Mouse (Mus musculus) liver, embryonic 13.5 days (tissue): ENCODE data around the gene Arhgap33. TPM values are rescaled to one million over a fixed set of nuclear protein-coding genes. Genes with fewer than 3 reads are reported as not detected.
A peak's percentile ranks its signal among the peaks of the same experiment; 100 is the strongest.

Source experiments
- ATAC-seq: fragments of 200-750 bp; cut with Nextera tagmentation; 2 replicates; pipeline ENCODE4 v1.8.0; 2017; ENCODE audit warnings: low read depth, mild to moderate bottlenecking, moderate number of reproducible peaks, moderate library complexity
- DNase-seq: peaks from one replicate; pipeline ENCODE4 v3.0.0; 2022
- H3K27ac ChIP-seq: fragments of 300-500 bp; sonication (generic); 2 replicates; pipeline ENCODE4 v1.5.1; 2015; ENCODE audit warnings: moderate library complexity, mild to moderate bottlenecking, inconsistent platforms
- H3K27me3 ChIP-seq: fragments of 300-500 bp; sonication (generic); 2 replicates; pipeline ENCODE4 v1.6.1; 2015; ENCODE audit warnings: mild to moderate bottlenecking, inconsistent platforms
- H3K36me3 ChIP-seq: fragments of 300-500 bp; sonication (generic); 2 replicates; pipeline ENCODE4 v1.6.1; 2015; ENCODE audit warnings: mild to moderate bottlenecking, inconsistent platforms
- H3K4me1 ChIP-seq: fragments of 300-500 bp; sonication (generic); replicated peaks from 2 replicates; pipeline ENCODE4 v1.6.1; 2015; ENCODE audit warnings: inconsistent platforms
- H3K4me2 ChIP-seq: fragments of 300-500 bp; sonication (generic); 2 replicates; pipeline ENCODE4 v1.6.1; 2015; ENCODE audit warnings: inconsistent platforms, mild to moderate bottlenecking, moderate library complexity
- H3K4me3 ChIP-seq: fragments of 300-500 bp; sonication (generic); replicated peaks from 2 replicates; pipeline ENCODE4 v1.5.1; 2015; ENCODE audit warnings: mild to moderate bottlenecking, inconsistent platforms
- H3K9ac ChIP-seq: fragments of 300-500 bp; sonication (generic); 2 replicates; pipeline ENCODE4 v1.6.1; 2015; ENCODE audit warnings: mild to moderate bottlenecking, inconsistent platforms
- H3K9me3 ChIP-seq: fragments of 300-500 bp; sonication (generic); replicated peaks from 2 replicates; pipeline ENCODE4 v1.6.1; 2016; ENCODE audit warnings: inconsistent platforms
- WGBS: fragments of 180-500 bp; shearing (Covaris S2); methylation state at CpG from one replicate; pipeline ENCODE4 v1.1.7; 2015; ENCODE audit not compliant: insufficient replicate concordance; 5-methylcytosine and 5-hydroxymethylcytosine counted together
- polyA plus RNA-seq: library from polyadenylated mRNA; unstranded; fragments of >200 nt; fragmentation: Nextera tagmentation; extraction: Ambion mirVana; gene quantifications from 2 replicates; pipeline ENCODE4 v1.2.1, GENCODE M21; 2015

The Arhgap33 gene
- polyA plus RNA-seq, 1 experiment from 2014 or later: 2.0 TPM

GRCm38 (mm10) chr7:30562526-30563116 is 27.8 kb upstream of the Arhgap33 start:
- Histone ChIP-seq H3K9ac (peak overlapping the region; percentile 81), H3K4me1 (peaks cover 48% of the 10 kb centered on the region), H3K27me3 (no peaks in the 10 kb centered on the region), H3K27ac (peak overlapping the region; percentile 84), H3K9me3 (no peaks in the 10 kb centered on the region), H3K36me3 (peaks cover 36% of the 10 kb centered on the region), H3K4me3 (peak overlapping the region; percentile 83), H3K4me2 (peak overlapping the region; percentile 89)
- under 1% methylated on average over 27 of the region's 27 CpGs for WGBS
- ATAC-seq (peak; percentile 8; the same call in 1 of the 2 replicates), DNase-seq (no peak)

GRCm38 (mm10) chr7:30560296-30560695 is 25.4 kb upstream of the Arhgap33 start:
- Histone ChIP-seq H3K9me3 (no peaks in the 10 kb centered on the region), H3K27ac (peak overlapping the region; percentile 86), H3K4me2 (peak overlapping the region; percentile 73), H3K4me3 (peak overlapping the region; percentile 67; the same call in 1 of the 2 replicates), H3K9ac (peak overlapping the region; percentile 66), H3K27me3 (no peaks in the 10 kb centered on the region), H3K4me1 (peaks cover 50% of the 10 kb centered on the region), H3K36me3 (peaks cover 37% of the 10 kb centered on the region)
- ATAC-seq (no peak), DNase-seq (no peak)
- WGBS: 68% methylated on average over 2 of the region's 2 CpGs

DNA sequence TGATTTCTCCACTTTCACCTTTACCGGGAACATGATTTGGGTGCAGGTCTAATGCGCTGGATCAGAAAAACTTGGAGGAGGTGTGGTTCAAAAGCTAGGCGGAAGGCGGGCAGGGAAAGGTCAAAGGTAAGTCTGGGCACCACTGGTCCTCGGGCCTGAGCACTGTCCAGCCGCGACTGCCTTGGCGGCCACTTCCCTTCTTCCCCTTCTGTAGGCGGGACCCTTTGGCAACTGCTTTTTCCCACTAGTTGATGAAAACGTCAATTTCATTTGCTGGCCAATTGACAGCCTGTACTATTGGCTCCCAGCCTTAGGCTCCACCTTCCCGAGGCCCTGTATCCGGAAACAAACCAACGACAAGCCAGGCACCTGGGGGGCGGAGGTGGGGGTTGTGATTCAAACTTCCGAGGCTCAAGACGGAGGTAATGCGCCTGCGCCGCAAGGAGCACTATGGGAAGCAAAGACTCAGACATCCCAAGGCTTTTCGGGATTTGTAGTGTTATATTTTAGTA is 24.6 kb upstream of the Arhgap33 start, which contains the start of gene Lin37:
TSS of gene Lin37 (minus strand) at position 396 of the 512 bp plus-strand sequence.
- Histone ChIP-seq H3K36me3 (peaks cover 38% of the 10 kb centered on the region), H3K9me3 (no peaks in the 10 kb centered on the region), H3K27me3 (no peaks in the 10 kb centered on the region), H3K27ac (peak within 1 kb of the TSS; percentile 86), H3K4me1 (peaks cover 51% of the 10 kb centered on the region), H3K4me2 (peak within 1 kb of the TSS; percentile 73), H3K9ac (peak within 1 kb of the TSS; percentile 74), H3K4me3 (peak within 1 kb of the TSS; percentile 67)
- under 1% methylated on average over 20 of the region's 20 CpGs for WGBS
- ATAC-seq: peak; percentile 80
- DNase-seq: peak; percentile 92

DNA sequence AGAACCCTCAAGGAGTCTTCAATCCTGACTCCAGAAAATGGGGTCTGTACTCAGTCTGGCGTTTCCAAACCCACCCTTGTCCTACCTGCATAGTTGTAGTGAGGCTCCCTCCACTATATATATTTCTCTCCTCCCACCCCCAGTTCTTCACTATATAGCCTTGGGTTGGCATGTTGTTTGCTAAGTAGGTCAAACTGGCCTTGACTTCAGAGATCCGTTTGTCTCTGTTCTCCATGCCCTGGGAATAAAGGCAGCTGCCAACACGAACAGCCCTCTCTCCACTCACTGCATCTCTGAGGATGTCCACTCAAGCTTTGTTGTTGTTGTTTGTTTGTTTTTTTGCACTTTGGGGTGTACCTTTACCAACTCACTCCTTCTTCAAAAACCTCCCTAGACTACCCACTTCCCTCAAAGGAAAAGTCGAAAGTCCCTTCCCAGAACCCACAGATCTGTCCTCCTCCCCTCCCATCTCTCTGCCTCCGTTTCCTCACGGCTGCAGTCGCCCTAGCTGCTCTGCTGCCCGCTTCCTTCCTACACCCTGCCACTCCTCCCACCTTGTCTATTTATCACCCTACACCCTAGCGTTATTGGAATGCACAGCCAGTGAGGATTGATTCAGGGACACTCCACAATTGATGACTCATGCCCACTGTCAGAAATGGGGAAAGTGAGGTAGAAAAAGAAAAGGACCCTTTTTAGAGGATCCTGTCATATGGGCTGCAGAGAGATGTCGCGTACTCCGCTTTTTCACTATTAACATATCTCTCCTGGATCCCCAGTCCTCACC is 24.0 kb upstream of the Arhgap33 start:
- Histone ChIP-seq H3K9me3 (no peaks in the 10 kb centered on the region), H3K4me1 (peaks cover 51% of the 10 kb centered on the region), H3K27ac (peak overlapping the region; percentile 86), H3K27me3 (no peaks in the 10 kb centered on the region), H3K9ac (peak overlapping the region; percentile 74), H3K4me3 (peak overlapping the region; percentile 67), H3K4me2 (peak overlapping the region; percentile 73), H3K36me3 (peaks cover 44% of the 10 kb centered on the region)
- 8% methylated on average over 12 of the region's 12 CpGs for WGBS
- DNase-seq (peak; percentile 38), ATAC-seq (peak; percentile 44)

DNA sequence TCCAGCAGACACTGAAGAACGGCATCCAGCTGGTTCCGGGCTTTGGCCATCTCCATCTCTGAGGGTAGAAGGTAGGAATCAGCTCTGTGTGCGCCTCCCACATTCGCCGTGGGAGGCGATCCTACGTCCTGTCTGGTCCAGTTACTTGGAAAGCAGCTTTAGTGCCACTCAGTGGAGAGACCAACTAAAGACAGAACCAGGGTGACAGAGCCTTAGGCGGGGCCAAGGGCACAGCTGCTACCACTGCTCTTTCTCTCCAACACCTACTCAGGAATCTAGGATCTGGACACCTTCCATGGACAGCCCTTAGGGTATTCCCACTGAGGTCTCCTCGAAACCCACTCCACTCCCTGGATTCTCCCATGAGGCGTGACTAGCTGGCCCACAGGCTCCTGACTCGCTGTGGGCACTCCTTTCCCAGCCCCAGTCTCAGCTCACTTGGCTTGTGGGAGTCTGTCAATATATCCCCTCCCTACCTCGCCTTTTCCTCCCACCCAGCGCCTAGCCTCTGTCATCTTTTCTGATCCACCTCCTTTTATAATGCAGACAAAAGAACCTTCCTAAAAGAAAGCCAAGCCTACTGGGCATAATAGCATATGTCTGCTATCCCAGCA is 23.1 kb upstream of the Arhgap33 start:
- 87% methylated on average over 13 of the region's 13 CpGs for WGBS
- Histone ChIP-seq H3K27ac (peak overlapping the region; percentile 86), H3K36me3 (peaks cover 44% of the 10 kb centered on the region), H3K9ac (peak overlapping the region; percentile 74), H3K4me1 (peaks cover 56% of the 10 kb centered on the region), H3K9me3 (no peaks in the 10 kb centered on the region), H3K4me3 (peak overlapping the region; percentile 67), H3K4me2 (peak overlapping the region; percentile 73), H3K27me3 (no peaks in the 10 kb centered on the region)
- DNase-seq (no peak), ATAC-seq (no peak)

DNA sequence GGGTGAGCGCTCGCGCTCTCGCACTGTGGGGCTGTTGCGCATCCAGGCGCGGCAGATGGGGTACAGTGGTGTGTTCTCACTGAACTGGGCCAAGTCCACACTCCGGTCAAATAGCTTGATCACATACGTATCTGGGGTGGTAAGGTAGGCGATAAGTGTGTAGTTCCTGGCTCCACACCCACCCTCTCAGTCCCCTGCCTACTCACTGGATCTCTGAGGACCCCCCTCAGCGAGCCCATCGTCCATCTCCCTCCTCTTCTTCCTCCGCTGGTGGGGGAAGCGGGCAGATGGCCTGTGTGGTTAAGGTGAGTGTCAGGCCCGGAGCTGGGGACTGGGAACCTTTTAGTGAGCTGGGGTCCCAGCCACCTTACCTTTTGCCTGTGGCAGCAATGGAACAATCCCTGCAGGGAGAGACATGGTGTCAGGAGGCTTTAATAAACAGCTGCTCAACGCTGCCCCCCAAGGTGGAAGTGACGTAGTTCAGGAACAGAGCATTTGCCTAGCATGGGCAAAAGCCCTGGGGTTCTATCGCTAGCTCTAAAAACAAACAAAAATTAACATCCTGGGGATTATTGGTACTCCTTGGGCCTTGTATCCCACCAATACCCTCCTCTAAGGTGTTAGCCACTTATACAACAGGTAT is 22.2 kb upstream of the Arhgap33 start:
- Histone ChIP-seq H3K4me2 (0 out of 2 replicates have a peak overlapping the region, but pooled peaks have one; percentile 73), H3K4me1 (peaks cover 56% of the 10 kb centered on the region), H3K9ac (no peak overlapping the region), H3K27ac (no peak overlapping the region), H3K4me3 (no peak overlapping the region), H3K36me3 (peaks cover 44% of the 10 kb centered on the region), H3K27me3 (no peaks in the 10 kb centered on the region), H3K9me3 (no peaks in the 10 kb centered on the region)
- ATAC-seq (no peak), DNase-seq (no peak)
- 89% methylated on average over 18 of the region's 18 CpGs for WGBS

GRCm38 (mm10) chr7:30553810-30554584 is 19.1 kb upstream of the Arhgap33 start:
- Histone ChIP-seq H3K36me3 (peaks cover 41% of the 10 kb centered on the region), H3K9ac (peak overlapping the region; percentile 91), H3K4me2 (peak overlapping the region; percentile 92), H3K9me3 (no peaks in the 10 kb centered on the region), H3K27ac (no peak overlapping the region), H3K4me3 (peak overlapping the region; percentile 71), H3K27me3 (no peaks in the 10 kb centered on the region), H3K4me1 (peaks cover 47% of the 10 kb centered on the region)
- ATAC-seq: no peak
- DNase-seq: no peak
- WGBS: 81% methylated on average over 22 of the region's 22 CpGs

DNA sequence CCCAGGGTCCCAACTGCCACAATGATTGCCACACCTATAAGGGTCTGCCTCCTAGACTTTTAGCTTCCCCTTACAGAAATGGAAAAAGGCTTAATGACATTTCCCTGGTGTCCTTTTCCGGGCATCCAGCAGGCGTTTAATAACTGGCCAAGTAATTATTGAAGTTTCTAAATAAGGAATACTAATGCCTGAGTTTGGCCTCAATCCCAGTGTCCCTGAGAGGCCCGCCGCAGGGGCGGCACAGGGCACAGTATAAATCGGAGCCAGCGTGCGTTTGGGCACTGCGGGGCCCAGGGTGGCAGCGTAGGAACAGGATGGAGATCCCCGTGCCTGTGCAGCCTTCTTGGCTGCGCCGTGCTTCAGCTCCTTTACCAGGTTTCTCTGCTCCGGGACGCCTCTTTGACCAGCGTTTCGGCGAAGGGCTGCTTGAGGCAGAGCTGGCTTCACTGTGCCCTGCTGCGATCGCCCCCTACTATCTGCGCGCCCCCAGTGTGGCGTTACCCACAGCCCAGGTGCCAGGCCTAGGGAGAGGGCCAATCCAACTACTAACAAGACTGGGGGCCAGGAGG is 18.2 kb upstream of the Arhgap33 start:
- Histone ChIP-seq H3K4me1 (peaks cover 38% of the 10 kb centered on the region), H3K9ac (peak overlapping the region; percentile 91), H3K9me3 (no peaks in the 10 kb centered on the region), H3K27me3 (no peaks in the 10 kb centered on the region), H3K4me2 (peak overlapping the region; percentile 92), H3K27ac (peak overlapping the region; percentile 95), H3K4me3 (peak overlapping the region; percentile 71), H3K36me3 (peaks cover 43% of the 10 kb centered on the region)
- 7% methylated on average over 23 of the region's 23 CpGs for WGBS
- DNase-seq (peak; percentile 18), ATAC-seq (no peak)

DNA sequence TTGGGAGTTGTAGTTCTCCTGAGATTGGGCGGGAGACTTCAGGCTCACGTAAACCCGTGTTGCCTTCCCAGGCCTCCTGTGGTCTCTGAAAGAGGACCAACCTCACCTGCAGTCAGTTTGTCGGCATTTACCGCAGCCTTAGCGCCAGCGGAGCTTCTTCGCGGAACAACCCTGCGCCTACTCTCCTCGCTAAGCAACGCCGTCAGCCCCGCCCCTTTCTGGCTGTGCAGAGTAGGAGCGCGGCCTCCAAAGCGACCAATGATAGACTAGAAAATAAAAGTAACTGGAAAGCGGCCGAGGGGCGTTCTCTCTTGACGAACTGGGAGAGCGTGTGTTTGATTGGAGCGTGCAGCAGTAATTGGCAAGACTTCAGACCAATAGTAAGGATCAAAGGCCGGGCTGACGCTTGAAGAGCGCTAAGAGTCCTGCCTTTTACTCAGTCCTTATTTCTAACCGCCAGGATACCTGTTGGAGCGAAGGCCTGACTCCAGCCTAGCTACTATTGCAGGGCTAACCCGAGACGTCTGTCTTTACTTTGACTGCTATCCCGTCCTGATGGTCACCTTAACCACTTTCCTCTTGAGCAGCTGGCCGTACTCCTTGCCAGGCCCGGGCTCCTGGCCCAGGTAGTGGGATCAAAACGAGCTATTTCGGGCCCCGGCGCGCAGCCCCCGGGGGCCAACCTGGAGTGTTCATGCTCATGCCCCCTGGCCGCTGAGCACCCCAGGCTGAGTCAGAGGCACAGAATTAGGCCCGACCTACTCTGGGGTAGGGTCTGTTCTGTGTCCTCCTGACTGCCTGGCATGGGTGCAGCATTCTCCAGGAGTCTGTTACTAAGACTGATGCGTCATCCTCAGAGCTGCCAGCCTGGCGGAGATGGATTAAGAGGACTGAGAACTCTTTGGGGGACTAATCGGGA is 17.5 kb upstream of the Arhgap33 start, which contains the start of the genes Hspb6 and Proser3:
TSS of gene Hspb6 (plus strand) at position 77 of the 919 bp plus-strand sequence.
TSS of gene Proser3 (minus strand) at position 198 of the 919 bp plus-strand sequence.
- DNase-seq: peak; percentile 95
- Histone ChIP-seq H3K4me3 (peak within 1 kb of the TSS; percentile 71), H3K36me3 (peaks cover 41% of the 10 kb centered on the region), H3K4me2 (peak within 1 kb of the TSS; percentile 92), H3K27ac (peak within 1 kb of the TSS; percentile 95), H3K9ac (peak within 1 kb of the TSS; percentile 91), H3K27me3 (no peaks in the 10 kb centered on the region), H3K9me3 (no peaks in the 10 kb centered on the region), H3K4me1 (peaks cover 31% of the 10 kb centered on the region)
- ATAC-seq: peak; percentile 90
- WGBS: under 1% methylated on average over 44 of the region's 44 CpGs
